Mouse (Mus musculus) bone marrow, adult 2 months (tissue): ENCODE results near the gene Ccdc33. TPM values are rescaled to one million over a fixed set of nuclear protein-coding genes. Genes with fewer than 3 reads are reported as not detected.

Experiments used
- H3K27ac ChIP-seq: fragments of 200-500 bp; 2 replicates; pipeline ENCODE4 v1.5.1; 2012; ENCODE audit warnings: low read depth, mild to moderate bottlenecking, control low read depth, inconsistent platforms, low read length; ENCODE audit not compliant: control insufficient read depth, poor library complexity, insufficient read depth
- H3K4me1 ChIP-seq: fragments of 200-500 bp; 2 replicates; pipeline ENCODE4 v1.6.1; 2011; ENCODE audit warnings: low read length; ENCODE audit not compliant: control insufficient read depth, insufficient read depth
- H3K4me3 ChIP-seq: fragments of 200-500 bp; replicated peaks from 2 replicates; pipeline ENCODE3; 2011; ENCODE audit warnings: mild to moderate bottlenecking, low read depth, low read length, control low read depth; ENCODE audit not compliant: control insufficient read depth
- CTCF ChIP-seq: fragments of 200-500 bp; IDR thresholded peaks from 2 replicates; pipeline ENCODE4 v1.5.1; 2011; ENCODE audit warnings: low read length, control low read depth; ENCODE audit not compliant: control insufficient read depth, insufficient read depth
- POLR2A ChIP-seq: fragments of 200-500 bp; IDR thresholded peaks from 2 replicates; pipeline ENCODE4 v1.6.1; 2011; ENCODE audit warnings: low read depth, mild to moderate bottlenecking, control low read depth, low read length, borderline replicate concordance; ENCODE audit not compliant: control insufficient read depth
- WGBS: fragments of 180-500 bp; shearing (Covaris S2); methylation state at CpG from one replicate; pipeline ENCODE4 v1.1.7; 2018; 5-methylcytosine and 5-hydroxymethylcytosine counted together
- polyA plus RNA-seq: library from polyadenylated mRNA; stranded (reverse); fragments of >200 nt; gene quantifications from 2 replicates; pipeline ENCODE4 v1.2.4, GENCODE M21; 2011; ENCODE audit warnings: low replicate concordance; ENCODE audit not compliant: missing spikeins, insufficient read depth, insufficient read length

The Ccdc33 gene
- polyA plus RNA-seq, 1 experiment, result not detected

- Histone ChIP-seq H3K27ac (no peak overlapping the region), H3K4me3 (no peak overlapping the region), H3K4me1 (peaks cover 2% of the 10 kb centered on the region)
- no peak for TF ChIP-seq POLR2A
- TF ChIP-seq CTCF, result no peak
- 73% methylated on average over 7 of the region's 7 CpGs for WGBS
Observed at GRCm38 (mm10) chr9:57986293-57986692, 132.3 kb downstream of the Ccdc33 start.

- TF ChIP-seq POLR2A (no peak), CTCF (no peak)
- Histone ChIP-seq H3K4me1 (peaks cover 2% of the 10 kb centered on the region), H3K27ac (no peak overlapping the region), H3K4me3 (no peak overlapping the region)
- 85% methylated on average over 8 of the region's 8 CpGs for WGBS
Observed at GRCm38 (mm10) chr9:57985304-57985703, 133.3 kb downstream of the Ccdc33 start.

- Histone ChIP-seq H3K4me1 (peaks cover 4% of the 10 kb centered on the region), H3K27ac (no peak overlapping the region), H3K4me3 (no peak overlapping the region)
- 14% methylated on average over 10 of the region's 10 CpGs for WGBS
- TF ChIP-seq CTCF (no peak), POLR2A (no peak)
Observed at GRCm38 (mm10) chr9:57980570-57980969, 138.1 kb downstream of the Ccdc33 start.

GRCm38 (mm10) chr9:57978858-57979257 lies 139.8 kb downstream of the Ccdc33 start:
- WGBS, result 81% methylated on average over 3 of the region's 3 CpGs
- no peak overlapping the region for H3K4me3 ChIP-seq
- TF ChIP-seq POLR2A, result no peak
- no peak for TF ChIP-seq CTCF
- H3K4me1 ChIP-seq, result peaks cover 4% of the 10 kb centered on the region
- H3K27ac ChIP-seq, result no peak overlapping the region

Other genes with a start within 250 kb of the Ccdc33 start
- 19.2 and 35.9 TPM in 2 replicates for gene Ubl7, start 207.8 kb downstream of the Ccdc33 start, polyA plus RNA-seq
- 2.1 and 3.2 TPM in 2 replicates for gene Sema7a, start 178.7 kb downstream of the Ccdc33 start, polyA plus RNA-seq
- 0.86 and 1.6 TPM in 2 replicates for gene Cyp11a1, start 112.4 kb downstream of the Ccdc33 start, polyA plus RNA-seq
- not detected in 2 replicates for gene Stra6, start 55.0 kb downstream of the Ccdc33 start, polyA plus RNA-seq
- 4.2 and 6.3 TPM in 2 replicates for gene Islr, start 85.5 kb upstream of the Ccdc33 start, polyA plus RNA-seq
- 0.49 TPM in 1 of 2 replicates, not detected in the other for gene Islr2, start 85.5 kb upstream of the Ccdc33 start, polyA plus RNA-seq
- 48.3 and 92.4 TPM in 2 replicates for gene Pml, start 131.0 kb upstream of the Ccdc33 start, polyA plus RNA-seq
- gene Stoml1, start 134.3 kb upstream of the Ccdc33 start, polyA plus RNA-seq, result 14.4 and 24.5 TPM in 2 replicates
- gene Loxl1, start 194.4 kb upstream of the Ccdc33 start, polyA plus RNA-seq, result 4.0 and 5.2 TPM in 2 replicates